Mouse (Mus musculus): ENCODE data around the gene Dnajc7. TPM values are rescaled to one million over a fixed set of nuclear protein-coding genes. Genes with fewer than 3 reads are reported as not detected.
"Not testable (repeated sequence)": the region's sequence is repeated elsewhere in the genome, so short reads cannot be mapped to it uniquely, and the experiment has no call there.

Dnajc7 gene
- polyA plus RNA-seq, 1 experiment from 2014 or later: 66.4 TPM

DNA sequence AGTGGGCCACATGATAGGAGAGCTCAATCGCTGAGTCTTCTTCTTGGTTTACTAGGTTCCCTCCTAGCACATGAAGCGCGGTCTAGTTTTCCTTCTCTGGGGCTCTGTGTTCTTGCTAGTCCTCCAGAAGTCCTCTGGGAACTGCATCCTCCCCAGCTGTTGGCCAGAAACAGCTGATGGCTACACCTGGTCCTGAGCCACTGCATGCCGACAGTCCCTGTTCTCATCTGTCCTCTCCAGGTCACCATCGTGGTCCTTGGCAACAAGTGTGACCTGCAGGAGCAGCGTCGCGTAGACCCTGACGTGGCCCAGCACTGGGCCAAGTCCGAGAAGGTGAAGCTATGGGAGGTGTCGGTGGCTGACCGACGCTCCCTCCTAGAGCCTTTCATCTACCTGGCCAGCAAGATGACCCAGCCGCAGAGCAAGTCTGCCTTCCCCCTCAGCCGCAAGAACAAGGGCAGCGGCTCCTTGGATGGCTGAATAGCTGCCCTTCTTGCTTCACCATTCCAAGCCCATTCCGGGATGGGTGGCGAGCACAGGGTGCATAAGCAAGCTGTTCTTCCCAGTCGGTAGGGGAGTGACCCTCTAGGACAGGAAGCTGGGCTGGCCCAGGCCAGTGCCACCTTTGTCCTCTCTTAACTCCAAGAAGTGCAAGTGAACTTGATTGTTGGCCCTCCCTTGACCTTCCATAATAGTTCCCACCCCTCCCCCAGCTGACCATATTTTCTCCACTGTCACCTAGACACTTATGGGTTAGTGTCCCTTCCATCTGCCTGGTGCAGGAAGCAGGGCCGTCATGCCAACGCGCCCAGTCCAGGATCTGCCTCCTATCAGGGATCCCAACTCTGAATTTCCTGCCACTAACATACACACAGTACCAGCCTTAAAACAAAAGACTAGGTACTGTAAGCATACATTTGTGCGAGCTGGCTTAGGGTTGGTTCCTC, 6.1 kb upstream of the Dnajc7 start:
- Histone ChIP-seq H3K4me2 (ENCODE audit: low read length) (no peak overlapping the region), H3K27me3 (ENCODE audit: control insufficient read depth, insufficient read depth, low read length) (no peaks in the 10 kb centered on the region; the same call in 1 of the 2 replicates), H3K4me1 (ENCODE audit: control insufficient read depth in 2 of 2, insufficient read depth in 2 of 2, low read length in 2 of 2) (peaks cover 6 to 19% of the 10 kb centered on the region in 2 experiments), H3K4me3 (ENCODE audit: control insufficient read depth in 1 of 2, insufficient read depth in 1 of 2, low read depth in 1 of 2, low read length in 2 of 2) (no peak overlapping the region), H3K9ac (ENCODE audit: low read length) (no peak overlapping the region), H3K9me3 (ENCODE audit: control insufficient read depth, low read length) (no peaks in the 10 kb centered on the region), H3K36me3 (ENCODE audit: control insufficient read depth, insufficient read depth, low read length) (peaks cover 26% of the 10 kb centered on the region), H3K27ac (replicated peaks in 1 of 2; ENCODE audit: control insufficient read depth in 1 of 2, insufficient read depth in 1 of 2, low read depth in 2 of 2, low read length in 2 of 2) (no peak overlapping the region)
- 91% methylated on average over 23 of the region's 23 CpGs for WGBS
- no peak for ATAC-seq (ENCODE audit: insufficient number of reproducible peaks, insufficient read depth, low FRiP score, low read depth)

DNA sequence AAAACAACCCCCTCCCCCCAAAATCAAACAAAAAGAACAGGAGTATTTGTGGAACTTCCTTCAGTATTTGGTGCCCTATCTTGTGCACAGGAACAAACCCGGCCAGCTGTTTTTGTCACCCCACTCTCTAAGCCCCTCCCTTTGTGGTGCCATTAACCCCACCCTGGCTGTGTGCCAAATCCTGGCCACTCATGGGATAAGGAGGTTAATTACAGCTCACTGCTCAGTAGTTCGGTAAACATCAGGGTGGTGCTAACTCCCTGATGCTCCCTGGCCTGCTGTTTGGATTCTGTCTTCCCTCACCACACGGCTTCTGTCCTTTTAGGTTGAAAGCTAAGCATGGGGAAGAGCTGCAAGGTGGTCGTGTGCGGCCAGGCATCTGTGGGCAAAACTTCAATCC, 3.9 kb upstream of the Dnajc7 start:
- Histone ChIP-seq H3K27me3 (ENCODE audit: control insufficient read depth, insufficient read depth, low read length) (no peaks in the 10 kb centered on the region), H3K27ac (replicated peaks in 1 of 2; ENCODE audit: control insufficient read depth in 1 of 2, insufficient read depth in 1 of 2, low read depth in 2 of 2, low read length in 2 of 2) (peak overlapping the region; percentile 37; a peak in 2 of 4 replicates), H3K36me3 (ENCODE audit: control insufficient read depth, insufficient read depth, low read length) (peaks cover 26% of the 10 kb centered on the region), H3K4me3 (ENCODE audit: control insufficient read depth in 1 of 2, insufficient read depth in 1 of 2, low read depth in 1 of 2, low read length in 2 of 2) (peak overlapping the region in 1 of 2 experiments; percentile 76; a peak in 2 of 4 replicates), H3K4me1 (ENCODE audit: control insufficient read depth in 2 of 2, insufficient read depth in 2 of 2, low read length in 2 of 2) (peaks cover 10 to 23% of the 10 kb centered on the region in 2 experiments), H3K9ac (ENCODE audit: low read length) (peak overlapping the region; percentile 90), H3K9me3 (ENCODE audit: control insufficient read depth, low read length) (no peaks in the 10 kb centered on the region), H3K4me2 (ENCODE audit: low read length) (peak overlapping the region; percentile 69)
- no peak for ATAC-seq (ENCODE audit: insufficient number of reproducible peaks, insufficient read depth, low FRiP score, low read depth)
- 44% methylated on average over 5 of the region's 5 CpGs for WGBS

DNA sequence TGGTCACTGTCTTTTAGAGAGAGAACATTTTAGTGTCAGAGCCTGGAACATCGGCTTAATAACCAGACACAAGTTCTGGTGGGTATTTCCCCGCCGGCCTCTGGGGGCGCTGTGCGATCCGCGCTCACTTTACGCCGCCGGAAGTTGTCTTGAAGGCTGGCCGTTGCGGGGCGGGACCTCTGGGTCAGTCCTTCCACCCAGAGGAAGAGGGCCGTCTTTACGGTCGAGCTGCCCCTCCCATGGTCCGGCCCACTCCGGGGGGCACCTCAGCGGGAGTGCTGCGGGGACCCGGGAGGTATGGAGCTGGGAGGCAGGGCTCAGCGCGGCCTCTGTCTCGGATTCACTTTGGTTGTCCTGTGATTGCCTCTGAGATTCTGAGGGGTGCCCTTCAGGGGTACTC, 2.7 kb upstream of the Dnajc7 start:
- peak; percentile 75 for ATAC-seq (ENCODE audit: insufficient number of reproducible peaks, insufficient read depth, low FRiP score, low read depth)
- H3K9ac ChIP-seq (ENCODE audit: low read length): peak overlapping the region; percentile 90
- H3K27ac ChIP-seq (replicated peaks in 1 of 2; ENCODE audit: control insufficient read depth in 1 of 2, insufficient read depth in 1 of 2, low read depth in 2 of 2, low read length in 2 of 2): peak overlapping the region; percentile 83 to 84
- H3K27me3 ChIP-seq (ENCODE audit: control insufficient read depth, insufficient read depth, low read length): no peaks in the 10 kb centered on the region
- peaks cover 10 to 30% of the 10 kb centered on the region in 2 experiments for H3K4me1 ChIP-seq (ENCODE audit: control insufficient read depth in 2 of 2, insufficient read depth in 2 of 2, low read length in 2 of 2)
- peak overlapping the region; percentile 69 for H3K4me2 ChIP-seq (ENCODE audit: low read length)
- under 1% methylated on average over 24 of the region's 24 CpGs for WGBS
- no peaks in the 10 kb centered on the region for H3K9me3 ChIP-seq (ENCODE audit: control insufficient read depth, low read length)
- peaks cover 26% of the 10 kb centered on the region for H3K36me3 ChIP-seq (ENCODE audit: control insufficient read depth, insufficient read depth, low read length)
- H3K4me3 ChIP-seq (ENCODE audit: control insufficient read depth in 1 of 2, insufficient read depth in 1 of 2, low read depth in 1 of 2, low read length in 2 of 2): peak overlapping the region; percentile 76 to 89

- WGBS: 0% methylated on average over 40 of the region's 40 CpGs
Observed at GRCm38 (mm10) chr11:100619485-100619975, 438 bp downstream of the Dnajc7 start.

GRCm38 (mm10) chr11:100618761-100619484, 1.0 kb downstream of the Dnajc7 start, which contains the start of gene Nkiras2:
Gene Nkiras2 (plus strand): TSS chr11:100619244.
- Histone ChIP-seq H3K9me3 (ENCODE audit: control insufficient read depth, low read length) (no peaks in the 10 kb centered on the region), H3K9ac (ENCODE audit: low read length) (peak within 1 kb of the TSS; percentile 98), H3K4me3 (ENCODE audit: control insufficient read depth in 1 of 2, insufficient read depth in 1 of 2, low read depth in 1 of 2, low read length in 2 of 2) (peak within 1 kb of the TSS; percentile 97 to 98), H3K27ac (replicated peaks in 1 of 2; ENCODE audit: control insufficient read depth in 1 of 2, insufficient read depth in 1 of 2, low read depth in 2 of 2, low read length in 2 of 2) (peak within 1 kb of the TSS; percentile 90 to 96), H3K36me3 (ENCODE audit: control insufficient read depth, insufficient read depth, low read length) (no peaks in the 10 kb centered on the region), H3K4me1 (ENCODE audit: control insufficient read depth in 2 of 2, insufficient read depth in 2 of 2, low read length in 2 of 2) (peaks cover 6 to 25% of the 10 kb centered on the region in 2 experiments), H3K4me2 (ENCODE audit: low read length) (peak within 1 kb of the TSS; percentile 88), H3K27me3 (ENCODE audit: control insufficient read depth, insufficient read depth, low read length) (no peaks in the 10 kb centered on the region)
- WGBS: under 1% methylated on average over 34 of the region's 36 CpGs
- ATAC-seq (ENCODE audit: insufficient number of reproducible peaks, insufficient read depth, low FRiP score, low read depth): peak; percentile 75

More at GRCm38 (mm10) chr11:100619485-100619975, 438 bp downstream of the Dnajc7 start:
- peak overlapping the region; percentile 98 for H3K9ac ChIP-seq (ENCODE audit: low read length)
- peak overlapping the region; percentile 88 for H3K4me2 ChIP-seq (ENCODE audit: low read length)
- H3K9me3 ChIP-seq (ENCODE audit: control insufficient read depth, low read length): no peaks in the 10 kb centered on the region
- H3K27ac ChIP-seq (replicated peaks in 1 of 2; ENCODE audit: control insufficient read depth in 1 of 2, insufficient read depth in 1 of 2, low read depth in 2 of 2, low read length in 2 of 2): peak overlapping the region; percentile 90 to 96
- peak overlapping the region; percentile 97 to 98 for H3K4me3 ChIP-seq (ENCODE audit: control insufficient read depth in 1 of 2, insufficient read depth in 1 of 2, low read depth in 1 of 2, low read length in 2 of 2)
- peaks cover 10 to 31% of the 10 kb centered on the region in 2 experiments for H3K4me1 ChIP-seq (ENCODE audit: control insufficient read depth in 2 of 2, insufficient read depth in 2 of 2, low read length in 2 of 2)
- H3K27me3 ChIP-seq (ENCODE audit: control insufficient read depth, insufficient read depth, low read length): no peaks in the 10 kb centered on the region
- peaks cover 5% of the 10 kb centered on the region; the same call in 1 of the 2 replicates for H3K36me3 ChIP-seq (ENCODE audit: control insufficient read depth, insufficient read depth, low read length)
- peak; percentile 95 for ATAC-seq (ENCODE audit: insufficient number of reproducible peaks, insufficient read depth, low FRiP score, low read depth)

DNA sequence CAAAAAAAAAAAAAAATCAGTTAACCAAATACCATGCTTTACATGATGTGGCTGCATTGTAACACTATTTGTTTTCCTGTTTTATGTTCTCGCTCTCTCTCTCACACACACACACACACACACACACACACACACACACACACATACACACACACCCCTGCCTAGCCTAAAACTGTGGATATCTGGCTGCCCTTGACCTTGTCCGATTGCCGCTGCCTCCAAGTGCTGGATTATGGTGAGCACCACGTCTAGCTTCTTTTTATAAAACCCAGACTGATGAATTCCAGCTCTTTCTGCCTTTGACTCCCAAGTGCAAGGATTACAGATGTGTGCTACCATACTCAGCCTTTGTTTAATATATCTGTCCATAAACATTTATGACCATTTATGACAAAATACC, 2.5 kb downstream of the Dnajc7 start:
- Histone ChIP-seq H3K36me3 (ENCODE audit: control insufficient read depth, insufficient read depth, low read length) (peaks cover 1% of the 10 kb centered on the region; the same call in 1 of the 2 replicates), H3K4me2 (ENCODE audit: low read length) (peak overlapping the region; percentile 88), H3K27me3 (ENCODE audit: control insufficient read depth, insufficient read depth, low read length) (no peaks in the 10 kb centered on the region), H3K4me3 (ENCODE audit: control insufficient read depth in 1 of 2, insufficient read depth in 1 of 2, low read depth in 1 of 2, low read length in 2 of 2) (peak overlapping the region in 1 of 2 experiments; percentile 97; a peak in 1 of 4 replicates), H3K9ac (ENCODE audit: low read length) (peak overlapping the region; percentile 98), H3K9me3 (ENCODE audit: control insufficient read depth, low read length) (no peaks in the 10 kb centered on the region), H3K27ac (replicated peaks in 1 of 2; ENCODE audit: control insufficient read depth in 1 of 2, insufficient read depth in 1 of 2, low read depth in 2 of 2, low read length in 2 of 2) (0 out of 4 replicates have a peak overlapping the region, but pooled peaks of 1 of the 2 experiments have one; percentile 24), H3K4me1 (ENCODE audit: control insufficient read depth in 2 of 2, insufficient read depth in 2 of 2, low read length in 2 of 2) (peaks cover 4 to 21% of the 10 kb centered on the region in 2 experiments)
- no peak for ATAC-seq (ENCODE audit: insufficient number of reproducible peaks, insufficient read depth, low FRiP score, low read depth)
- 56% methylated on average over 4 of the region's 4 CpGs for WGBS

GRCm38 (mm10) chr11:100616836-100617235, 3.1 kb downstream of the Dnajc7 start:
- peaks cover 4 to 21% of the 10 kb centered on the region in 2 experiments for H3K4me1 ChIP-seq (ENCODE audit: control insufficient read depth in 2 of 2, insufficient read depth in 2 of 2, low read length in 2 of 2)
- H3K4me2 ChIP-seq (ENCODE audit: low read length); H3K27me3 ChIP-seq (ENCODE audit: control insufficient read depth, insufficient read depth, low read length); H3K36me3 ChIP-seq (ENCODE audit: control insufficient read depth, insufficient read depth, low read length); H3K27ac ChIP-seq (replicated peaks in 1 of 2; ENCODE audit: control insufficient read depth in 1 of 2, insufficient read depth in 1 of 2, low read depth in 2 of 2, low read length in 2 of 2); ATAC-seq (ENCODE audit: insufficient number of reproducible peaks, insufficient read depth, low FRiP score, low read depth); H3K9me3 ChIP-seq (ENCODE audit: control insufficient read depth, low read length); H3K9ac ChIP-seq (ENCODE audit: low read length); H3K4me3 ChIP-seq (ENCODE audit: control insufficient read depth in 1 of 2, insufficient read depth in 1 of 2, low read depth in 1 of 2, low read length in 2 of 2): not testable (repeated sequence)
- WGBS: 85% methylated on average over 7 of the region's 7 CpGs

Measured in heart, embryonic 14.5 days (tissue).